Mouse (Mus musculus) ZHBTc4 (cell line): ENCODE measurements at regions not wholly inside any gene's neighbourhood (a gene's known extent, or its start where the extent isn't known, plus 50 kb on each side); places are given as distances from the start of the nearest gene placed in this dataset.
"Not testable (repeated sequence)": the region's sequence is repeated elsewhere in the genome, so short reads cannot be mapped to it uniquely, and the experiment has no call there.

Experiments used
- DNase-seq: peaks from one replicate; pipeline ENCODE4 v3.0.0-alpha.2; 2011; ENCODE audit warnings: low read depth, low spot score

GRCm38 (mm10) chr11:41090391-41090900, 335.3 kb upstream of the Ccng1 start:
- not testable (repeated sequence) for DNase-seq

DNA sequence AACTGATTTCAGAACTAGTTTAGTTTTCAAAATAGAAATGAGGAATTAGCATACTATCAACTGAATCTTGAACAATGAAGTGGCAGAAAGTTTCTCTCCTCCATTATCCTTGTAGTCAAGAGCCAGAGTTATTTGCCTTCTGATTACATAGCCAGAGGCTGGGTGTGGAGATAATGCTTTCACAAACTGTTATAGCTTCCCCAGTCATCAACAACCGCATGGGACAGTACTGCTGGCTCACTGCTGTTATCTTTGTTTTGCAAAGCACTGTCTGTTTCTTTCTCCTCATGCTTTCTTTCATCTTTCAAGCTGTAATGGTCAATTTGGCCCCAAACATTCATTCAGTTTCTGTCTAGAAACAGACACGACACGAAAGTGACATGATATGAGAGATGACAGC, 308.5 kb upstream of the Ccng1 start:
- DNase-seq, result no peak

DNA sequence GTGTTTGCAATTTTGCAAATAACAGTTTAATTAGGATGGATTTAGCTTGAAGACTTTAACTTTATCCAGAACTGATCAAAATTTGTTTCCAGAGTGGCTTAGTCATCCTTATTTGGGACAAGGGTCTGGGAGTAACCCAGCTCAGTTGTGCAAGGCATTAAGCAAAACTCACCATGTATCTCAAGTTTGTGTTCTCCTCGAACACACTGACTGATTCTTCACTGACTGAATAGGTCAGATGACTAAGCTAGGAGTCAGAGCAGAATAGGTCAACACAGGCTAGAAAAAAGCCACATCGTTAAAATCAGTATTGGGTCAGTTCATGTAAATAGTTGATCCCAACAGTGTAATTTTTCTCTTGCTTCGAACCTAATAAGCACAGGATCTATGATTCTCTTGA, 302.7 kb upstream of the Ccng1 start:
- no peak for DNase-seq

- DNase-seq, result no peak
Measured at GRCm38 (mm10) chr11:41030018-41030417, 274.9 kb upstream of the Ccng1 start.

DNA sequence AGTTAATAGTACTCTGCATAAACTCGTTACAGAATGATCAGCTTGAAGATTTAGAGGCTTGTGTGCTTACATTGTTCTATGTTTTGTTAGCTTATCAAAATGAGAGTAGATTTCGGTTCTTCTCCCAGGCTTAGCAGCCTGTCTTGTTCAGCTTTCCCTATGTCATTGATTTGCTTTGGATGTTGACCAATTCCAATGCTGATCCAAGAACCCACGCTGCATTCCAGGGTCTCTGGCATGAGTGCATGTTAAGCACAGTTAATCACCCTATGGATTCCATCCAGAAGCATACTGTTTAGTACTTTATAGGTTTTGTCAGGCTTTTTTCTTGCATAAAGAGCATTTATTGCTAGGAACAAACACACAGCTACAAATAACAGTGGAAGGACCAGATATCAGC, 255.0 kb upstream of the Ccng1 start:
- no peak for DNase-seq

- no peak for DNase-seq
Measured at GRCm38 (mm10) chr11:40972806-40973205, 217.7 kb upstream of the Ccng1 start.

DNA sequence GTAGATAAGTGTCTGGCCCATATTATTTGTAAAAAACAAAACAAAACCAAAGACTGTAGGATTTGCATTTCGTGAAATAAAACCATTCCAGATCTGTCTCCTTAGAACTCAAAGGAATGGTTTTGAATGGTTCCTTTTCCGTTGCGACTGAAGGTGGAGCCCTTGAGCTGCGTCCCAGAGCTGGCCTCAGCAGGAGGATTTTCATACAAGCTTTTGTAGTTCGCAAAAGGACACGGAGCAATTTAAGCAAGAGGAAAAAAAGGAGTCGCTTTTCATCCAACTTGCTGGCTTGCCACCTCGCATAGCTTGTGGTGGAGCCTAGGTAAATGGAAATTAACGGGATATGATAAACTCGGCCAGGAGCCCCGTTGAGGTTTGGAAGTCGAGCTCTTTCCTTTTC, 172.1 kb upstream of the Ccng1 start:
- DNase-seq, result peak; percentile 62

GRCm38 (mm10) chr11:40891485-40891884, 136.4 kb upstream of the Ccng1 start:
- no peak for DNase-seq

- no peak for DNase-seq
Measured at GRCm38 (mm10) chr11:40884509-40884908, 129.4 kb upstream of the Ccng1 start.

DNA sequence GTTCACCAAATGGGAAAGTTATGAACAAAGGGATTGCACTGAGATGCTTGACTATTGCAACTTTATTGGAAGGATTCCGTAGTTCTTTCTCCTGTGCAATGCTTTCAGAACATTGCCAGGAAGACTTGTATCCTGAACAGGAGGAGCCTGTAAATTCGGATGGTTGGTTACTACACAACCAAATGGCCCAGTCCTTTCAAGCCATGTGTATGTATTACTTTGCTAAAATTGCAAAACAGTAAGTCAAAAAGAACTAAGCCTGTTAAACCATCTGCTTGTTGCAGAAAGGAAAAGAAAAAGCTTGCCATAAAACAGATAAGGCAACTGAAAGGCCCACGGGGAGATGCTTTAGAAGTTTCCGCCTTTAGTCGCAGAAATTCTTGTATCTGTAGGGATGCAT, 124.5 kb upstream of the Ccng1 start:
- DNase-seq, result no peak

GRCm38 (mm10) chr11:40873002-40873401, 117.9 kb upstream of the Ccng1 start:
- no peak for DNase-seq

DNA sequence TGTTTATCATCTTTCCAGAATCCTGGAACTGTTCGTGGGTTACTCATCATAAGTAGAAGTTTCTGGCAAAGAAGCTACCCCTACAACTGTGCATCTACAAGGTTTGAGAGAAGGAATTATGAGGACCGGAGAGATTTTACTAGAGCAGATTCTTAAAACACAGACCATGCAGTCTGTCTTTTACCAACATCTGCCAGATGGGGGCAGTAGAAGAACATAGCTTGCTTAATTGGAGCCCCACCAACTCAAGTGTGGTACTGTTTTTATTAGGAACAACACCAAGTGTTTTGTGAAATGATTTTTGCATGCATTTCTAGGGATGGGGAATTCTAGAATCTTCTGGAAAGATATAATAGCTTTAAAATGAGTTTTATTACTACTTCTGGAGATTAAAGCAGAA, 110.6 kb upstream of the Ccng1 start:
- peak; percentile 69 for DNase-seq

DNA sequence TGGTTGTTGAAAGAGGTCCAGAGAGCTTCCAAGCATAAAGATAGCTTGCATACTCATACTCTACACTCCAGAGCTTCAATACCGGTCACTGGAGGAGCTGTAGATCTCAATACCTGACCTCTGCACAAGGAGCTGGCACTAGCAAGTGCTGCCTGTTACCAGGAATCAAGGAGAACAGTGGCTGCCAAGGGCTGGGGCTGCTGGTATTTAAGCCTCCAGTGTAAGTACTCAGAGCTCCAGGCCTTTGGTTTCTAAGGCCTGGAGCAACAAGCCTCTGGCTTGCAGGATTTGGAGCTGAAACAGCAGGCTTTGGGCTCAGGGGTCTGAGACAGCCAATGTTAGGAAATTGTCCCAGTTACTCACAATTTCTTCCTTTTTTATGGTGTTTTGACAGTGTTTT, 96.2 kb upstream of the Ccng1 start:
- no peak for DNase-seq

DNA sequence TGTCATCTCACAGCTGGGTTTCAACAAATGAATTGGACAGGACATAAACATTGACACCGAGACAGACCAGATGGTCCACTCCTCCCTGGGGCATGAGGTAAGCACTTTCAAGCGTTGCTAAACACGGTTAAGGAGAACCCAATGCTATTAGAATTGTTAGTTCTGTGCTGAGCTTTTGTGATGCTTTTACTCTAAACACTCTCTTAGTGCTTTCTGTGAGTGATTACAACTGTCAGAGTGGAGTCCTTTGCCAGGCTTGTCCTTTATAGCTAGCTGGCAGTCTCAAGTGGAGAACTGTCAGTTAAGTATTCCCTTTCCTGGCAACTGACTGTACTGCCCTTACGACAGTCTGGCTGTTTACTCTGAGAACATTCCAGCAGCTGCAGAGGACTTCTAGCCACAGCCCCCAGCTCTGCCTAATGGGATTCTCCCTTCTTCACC, 95.6 kb upstream of the Ccng1 start:
- DNase-seq, result no peak

- DNase-seq, result no peak
Measured at GRCm38 (mm10) chr11:40846586-40846985, 91.5 kb upstream of the Ccng1 start.

DNA sequence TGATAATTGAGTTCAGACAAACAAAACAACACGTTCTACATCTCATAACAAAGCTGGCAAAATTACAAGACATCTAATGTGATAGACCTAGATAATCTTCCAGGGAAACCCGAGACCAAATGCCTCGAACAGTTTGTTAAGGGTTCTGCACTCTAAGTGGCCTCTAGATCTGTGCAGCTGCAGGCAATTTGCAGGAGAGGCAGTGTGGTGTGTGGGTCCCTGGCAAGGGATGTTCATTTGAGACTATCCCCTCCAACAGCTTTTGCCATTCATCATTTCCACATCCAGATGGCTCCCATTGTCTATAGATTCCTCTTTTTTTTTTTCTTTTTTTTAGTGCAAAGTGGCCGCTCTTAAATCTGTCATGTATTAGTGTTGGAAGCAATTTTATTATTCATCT, 80.3 kb upstream of the Ccng1 start:
- no peak for DNase-seq
